Mouse (Mus musculus) bone marrow, adult 2 months (tissue): ENCODE results near the gene Atrx. TPM values are rescaled to one million over a fixed set of nuclear protein-coding genes. Genes with fewer than 3 reads are reported as not detected.

Source experiments
- H3K27ac ChIP-seq: fragments of 200-500 bp; 2 replicates; pipeline ENCODE4 v1.5.1; 2012; ENCODE audit warnings: low read depth, mild to moderate bottlenecking, control low read depth, inconsistent platforms, low read length; ENCODE audit not compliant: control insufficient read depth, poor library complexity, insufficient read depth
- H3K4me1 ChIP-seq: fragments of 200-500 bp; 2 replicates; pipeline ENCODE4 v1.6.1; 2011; ENCODE audit warnings: low read length; ENCODE audit not compliant: control insufficient read depth, insufficient read depth
- H3K4me3 ChIP-seq: fragments of 200-500 bp; replicated peaks from 2 replicates; pipeline ENCODE3; 2011; ENCODE audit warnings: mild to moderate bottlenecking, low read depth, low read length, control low read depth; ENCODE audit not compliant: control insufficient read depth
- CTCF ChIP-seq: fragments of 200-500 bp; IDR thresholded peaks from 2 replicates; pipeline ENCODE4 v1.5.1; 2011; ENCODE audit warnings: low read length, control low read depth; ENCODE audit not compliant: control insufficient read depth, insufficient read depth
- POLR2A ChIP-seq: fragments of 200-500 bp; IDR thresholded peaks from 2 replicates; pipeline ENCODE4 v1.6.1; 2011; ENCODE audit warnings: low read depth, mild to moderate bottlenecking, control low read depth, low read length, borderline replicate concordance; ENCODE audit not compliant: control insufficient read depth
- WGBS: fragments of 180-500 bp; shearing (Covaris S2); methylation state at CpG from one replicate; pipeline ENCODE4 v1.1.7; 2018; 5-methylcytosine and 5-hydroxymethylcytosine counted together
- polyA plus RNA-seq: library from polyadenylated mRNA; stranded (reverse); fragments of >200 nt; gene quantifications from 2 replicates; pipeline ENCODE4 v1.2.4, GENCODE M21; 2011; ENCODE audit warnings: low replicate concordance; ENCODE audit not compliant: missing spikeins, insufficient read depth, insufficient read length

The Atrx gene
- polyA plus RNA-seq, 1 experiment: 160 TPM

GRCm38 (mm10) chrX:105886921-105887320, 42.3 kb downstream of the Atrx start:
- no peaks in the 10 kb centered on the region for H3K4me1 ChIP-seq
- no peak for TF ChIP-seq CTCF
- TF ChIP-seq POLR2A: no peak
- no peak overlapping the region for H3K27ac ChIP-seq
- H3K4me3 ChIP-seq: no peak overlapping the region
- WGBS: 78% methylated on average over 2 of the region's 2 CpGs

- no peaks in the 10 kb centered on the region for H3K4me1 ChIP-seq
- no peak overlapping the region for H3K4me3 ChIP-seq
- TF ChIP-seq CTCF (peak; percentile 52; the same call in 1 of the 2 replicates), POLR2A (no peak)
- no peak overlapping the region for H3K27ac ChIP-seq
- WGBS: 81% methylated on average over 5 of the region's 5 CpGs
Observed at GRCm38 (mm10) chrX:105864367-105864766, 64.8 kb downstream of the Atrx start.

GRCm38 (mm10) chrX:105824462-105824861, 104.7 kb downstream of the Atrx start:
- whole genome bisulfite sequencing: 60% methylated on average over 5 of the region's 5 CpGs
- no peaks in the 10 kb centered on the region for H3K4me1 ChIP-seq
- H3K4me3 ChIP-seq: no peak overlapping the region
- no peak for TF ChIP-seq POLR2A
- no peak for TF ChIP-seq CTCF
- H3K27ac ChIP-seq: no peak overlapping the region

GRCm38 (mm10) chrX:105794806-105795403, 134.3 kb downstream of the Atrx start:
- H3K4me1 ChIP-seq: no peaks in the 10 kb centered on the region
- no peak overlapping the region for H3K27ac ChIP-seq
- no peak overlapping the region for H3K4me3 ChIP-seq
- 71% methylated on average over 8 of the region's 8 CpGs for WGBS
- no peak for TF ChIP-seq POLR2A
- no peak for TF ChIP-seq CTCF

GRCm38 (mm10) chrX:105773281-105773680, 155.9 kb downstream of the Atrx start:
- H3K4me1 ChIP-seq: no peaks in the 10 kb centered on the region
- TF ChIP-seq CTCF (no peak), POLR2A (no peak)

GRCm38 (mm10) chrX:105767932-105768331, 161.3 kb downstream of the Atrx start:
- Histone ChIP-seq H3K27ac (no peak overlapping the region), H3K4me1 (no peaks in the 10 kb centered on the region), H3K4me3 (no peak overlapping the region)
- TF ChIP-seq POLR2A: no peak
- TF ChIP-seq CTCF: no peak
- 80% methylated on average over 3 of the region's 3 CpGs for WGBS

More at GRCm38 (mm10) chrX:105773281-105773680, 155.9 kb downstream of the Atrx start:
- H3K27ac ChIP-seq: no peak overlapping the region
- WGBS: 87% methylated on average over 5 of the region's 5 CpGs
- H3K4me3 ChIP-seq: no peak overlapping the region

GRCm38 (mm10) chrX:105767177-105767764, 161.9 kb downstream of the Atrx start:
- no peaks in the 10 kb centered on the region for H3K4me1 ChIP-seq
- no peak overlapping the region for H3K27ac ChIP-seq
- 55% methylated on average over 9 of the region's 9 CpGs for WGBS
- TF ChIP-seq POLR2A (no peak), CTCF (no peak)
- no peak overlapping the region for H3K4me3 ChIP-seq

GRCm38 (mm10) chrX:105766013-105766412, 163.2 kb downstream of the Atrx start:
- Histone ChIP-seq H3K4me3 (no peak overlapping the region), H3K27ac (no peak overlapping the region), H3K4me1 (no peaks in the 10 kb centered on the region)
- 57% methylated on average over 6 of the region's 6 CpGs for WGBS
- TF ChIP-seq POLR2A: no peak
